Mouse (Mus musculus): ENCODE results near the gene Nsun3.

Nsun3 gene

DNA sequence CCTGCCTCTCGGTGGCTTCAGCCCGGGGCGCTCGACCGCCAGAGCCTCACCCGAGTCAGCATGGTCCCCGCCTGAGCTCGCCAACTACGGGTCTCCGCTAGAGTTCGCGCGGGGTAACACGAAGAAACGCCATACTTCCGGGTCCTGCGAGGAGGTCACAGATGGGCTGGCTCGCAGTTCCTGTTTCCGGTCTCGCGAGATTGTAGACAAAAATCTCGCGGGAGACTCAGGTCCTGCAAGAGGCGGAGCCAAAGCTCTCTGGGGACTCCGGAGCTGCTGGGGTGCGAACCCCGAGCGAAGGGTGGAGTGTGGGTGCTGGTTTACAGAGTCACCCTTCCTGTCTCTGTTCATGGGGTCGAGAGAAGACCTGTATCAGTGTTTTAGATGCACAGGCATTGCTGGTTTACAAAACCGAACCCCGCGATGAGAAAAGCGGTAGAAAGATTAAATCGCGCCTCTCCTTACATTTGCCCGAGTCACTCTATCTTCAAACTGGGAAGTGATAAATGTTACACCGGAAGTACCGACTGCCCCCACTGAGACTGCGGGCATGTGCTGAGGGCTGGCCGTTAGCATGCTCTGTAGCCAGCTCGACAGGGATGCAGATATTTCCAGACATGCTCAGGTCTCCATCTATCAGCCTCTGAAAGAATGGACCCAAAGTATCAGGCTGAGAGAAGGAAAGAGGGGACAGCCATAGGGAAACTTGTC is at the start of gene Nsun3:
TSS of gene Nsun3 (minus strand) at position 198 of the 711 bp plus-strand sequence.
- peak; percentile 94 for DNase-seq

GRCm38 (mm10) chr16:62834016-62834735 is 47.6 kb upstream of the Nsun3 start:
- no peak for DNase-seq

DNA sequence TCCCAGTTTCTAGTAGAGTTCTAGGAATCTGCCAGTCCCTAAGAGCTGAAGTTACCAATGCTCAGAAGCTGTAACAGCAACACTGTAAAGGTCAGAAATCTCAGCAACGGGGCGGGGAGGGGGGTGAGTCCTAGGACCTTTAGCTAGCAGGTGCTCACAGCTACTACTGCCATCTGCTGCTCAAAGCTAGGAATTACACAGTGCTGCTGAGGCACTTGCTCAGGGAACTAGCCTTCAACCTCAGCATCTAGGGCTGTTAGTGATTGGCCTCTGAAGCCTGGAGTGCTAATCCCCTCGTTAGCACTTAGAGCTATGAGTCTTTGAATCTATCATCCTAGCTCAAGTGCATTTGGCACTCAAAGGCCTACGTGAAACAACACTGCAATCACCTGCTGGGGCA is 45.9 kb upstream of the Nsun3 start:
- peak; percentile 21 for DNase-seq

GRCm38 (mm10) chr16:62832027-62832426 is 45.4 kb upstream of the Nsun3 start:
- no peak for DNase-seq

DNA sequence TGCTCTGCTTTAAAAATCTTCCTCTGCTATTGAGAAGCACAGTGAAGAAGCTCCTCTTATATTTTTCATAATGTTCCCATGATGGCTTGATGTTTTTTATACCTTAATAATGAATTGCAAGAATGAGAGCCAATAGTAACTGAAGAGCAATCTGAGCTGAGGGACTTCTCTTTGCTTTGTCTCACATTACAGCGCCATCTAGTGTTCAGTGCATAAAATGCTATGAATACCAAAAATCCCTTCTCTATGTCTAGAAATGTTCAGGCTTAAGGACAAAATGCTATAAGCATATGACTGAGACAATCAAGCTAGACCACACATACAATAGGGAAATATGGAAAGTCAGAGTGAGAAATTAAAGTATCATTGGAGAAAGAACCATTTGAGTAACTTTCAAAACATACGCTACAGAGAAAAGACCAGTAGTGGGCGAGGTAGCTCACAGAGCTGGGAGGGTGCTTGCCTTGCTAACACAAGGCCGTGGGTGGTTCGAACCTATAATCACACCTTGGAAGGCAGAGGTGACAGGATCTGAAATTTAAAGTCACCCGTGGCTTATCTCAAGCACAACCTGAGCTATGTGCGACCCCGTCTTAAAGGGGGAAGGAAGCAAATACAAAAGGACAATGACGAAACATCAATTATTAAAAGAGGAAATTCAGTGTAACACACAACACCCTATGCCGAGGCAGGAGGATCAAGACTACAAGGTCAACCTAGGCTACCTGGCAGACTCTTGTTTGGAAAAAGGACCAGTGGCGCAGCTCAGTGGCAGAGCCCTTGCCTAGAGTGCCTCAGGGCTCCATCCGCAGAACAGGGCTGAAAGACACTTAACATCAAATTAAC is 39.8 kb upstream of the Nsun3 start:
- DNase-seq = no peak

GRCm38 (mm10) chr16:62822472-62822871 is 35.9 kb upstream of the Nsun3 start:
- DNase-seq = no peak

DNA sequence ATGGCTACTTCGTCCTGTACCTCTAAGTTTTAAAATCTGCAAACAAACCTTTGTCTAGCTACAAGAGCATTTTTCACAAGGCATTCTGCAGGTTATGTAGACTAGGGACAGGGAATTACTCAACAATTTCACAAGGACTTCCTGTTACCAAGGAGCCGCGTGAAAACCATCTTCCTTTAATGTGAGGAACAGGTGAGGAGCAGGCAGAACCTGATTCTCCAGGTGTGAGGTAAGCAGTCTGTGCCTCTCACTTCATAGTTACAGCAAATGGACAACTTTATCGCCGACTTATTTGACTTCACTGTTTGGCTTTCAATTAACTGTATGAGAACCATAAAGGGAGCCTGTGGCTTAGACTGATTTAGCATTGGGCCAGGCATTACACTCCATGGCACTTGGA is 27.9 kb upstream of the Nsun3 start, which contains the start of gene Stx19:
TSS of gene Stx19 (plus strand) at position 186 of the 400 bp plus-strand sequence.
- no peak for DNase-seq

- no peak for DNase-seq
These were observed 27.2 kb upstream of the Nsun3 start for GRCm38 (mm10) chr16:62813790-62814189.

DNA sequence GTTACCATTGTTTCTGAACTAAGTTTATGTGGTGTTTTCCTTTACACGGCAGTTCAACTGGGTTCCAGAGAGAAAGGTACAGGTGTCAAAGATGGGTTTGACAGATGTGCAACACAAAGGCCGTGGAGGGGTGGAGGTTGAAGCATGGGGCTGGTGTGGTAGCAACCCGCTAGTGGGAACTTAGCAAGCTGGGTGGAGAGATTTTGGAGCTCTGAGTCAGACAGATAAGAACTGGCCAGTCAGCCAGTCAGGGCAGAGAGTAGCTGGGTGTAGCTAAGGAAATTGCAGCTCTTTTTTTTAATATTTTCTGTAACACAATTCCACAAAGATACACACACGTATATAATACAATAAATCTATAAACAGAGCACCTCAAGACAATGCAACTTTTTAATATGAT is 24.2 kb upstream of the Nsun3 start:
- no peak for DNase-seq

DNA sequence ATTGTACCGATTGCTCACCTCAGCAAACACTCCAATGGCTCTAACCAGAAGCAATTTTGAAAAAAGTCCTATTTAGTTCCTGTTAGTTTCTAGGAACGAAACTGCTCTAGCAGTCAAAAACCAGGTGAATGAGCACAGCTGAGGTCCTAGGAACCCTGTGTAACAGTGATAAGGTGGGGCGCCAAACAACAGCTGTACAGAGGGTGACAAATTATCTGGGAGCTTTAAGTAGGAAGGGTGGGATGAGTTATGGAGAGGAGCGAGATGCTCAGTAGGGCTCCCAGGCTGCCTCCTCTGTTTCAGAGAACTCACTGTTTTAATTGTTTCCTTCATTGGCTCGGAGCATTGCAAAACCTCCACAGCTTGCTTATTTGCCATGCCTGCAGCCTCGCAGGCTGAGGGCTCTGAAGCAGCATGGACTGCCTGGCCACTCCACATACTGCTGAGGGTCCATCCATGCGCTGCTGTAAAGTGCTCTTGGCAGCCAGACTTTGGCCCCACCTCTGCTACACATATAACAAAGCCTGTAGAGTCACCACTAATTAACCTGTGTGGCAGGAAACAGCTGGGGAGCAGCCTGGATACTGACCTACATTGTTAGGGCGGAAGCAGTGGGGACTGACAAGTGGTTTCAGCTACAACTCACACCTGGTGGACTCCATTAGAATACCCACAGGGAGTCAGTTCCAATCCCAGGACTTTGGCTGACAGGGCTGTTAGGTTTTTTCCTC is 20.8 kb upstream of the Nsun3 start:
- no peak for DNase-seq

DNA sequence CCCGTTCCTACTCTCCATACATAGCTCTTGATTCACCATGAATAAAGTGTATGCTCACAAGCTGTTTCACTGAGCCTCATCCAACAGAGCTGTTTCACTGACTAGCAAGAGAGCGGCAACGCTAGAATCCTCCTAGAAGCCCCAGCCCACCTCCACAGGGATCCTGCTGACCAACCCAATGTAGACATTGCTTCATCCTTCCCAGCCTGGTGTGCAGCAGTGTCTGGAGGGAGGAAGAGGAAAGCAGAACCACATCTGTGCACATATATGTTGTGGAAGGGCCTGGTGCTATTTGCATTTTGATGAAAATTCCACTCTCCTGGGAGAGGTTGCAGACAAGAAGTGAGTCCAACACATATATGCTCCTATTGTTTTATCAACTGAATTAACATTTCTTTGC is 18.0 kb upstream of the Nsun3 start:
- no peak for DNase-seq

DNA sequence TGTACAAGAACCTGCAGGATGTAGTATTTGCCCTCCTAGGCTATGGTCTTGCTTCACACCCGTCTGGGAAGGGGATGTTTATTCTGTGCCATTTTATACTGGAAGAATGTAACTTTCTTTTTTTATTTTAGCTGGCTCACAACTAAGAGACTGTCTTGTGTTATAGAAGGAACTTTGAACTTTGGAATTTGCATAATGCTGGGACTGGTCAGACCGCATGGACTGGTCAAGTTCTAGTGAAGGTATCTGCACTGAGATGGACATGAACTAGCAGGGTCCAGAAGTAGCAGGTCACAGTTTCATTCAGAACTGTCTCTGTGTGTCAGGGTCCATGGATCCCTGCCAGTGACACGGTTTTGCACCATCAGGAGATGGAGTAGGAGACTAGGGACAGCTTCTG is 13.2 kb upstream of the Nsun3 start:
- DNase-seq = no peak

DNA sequence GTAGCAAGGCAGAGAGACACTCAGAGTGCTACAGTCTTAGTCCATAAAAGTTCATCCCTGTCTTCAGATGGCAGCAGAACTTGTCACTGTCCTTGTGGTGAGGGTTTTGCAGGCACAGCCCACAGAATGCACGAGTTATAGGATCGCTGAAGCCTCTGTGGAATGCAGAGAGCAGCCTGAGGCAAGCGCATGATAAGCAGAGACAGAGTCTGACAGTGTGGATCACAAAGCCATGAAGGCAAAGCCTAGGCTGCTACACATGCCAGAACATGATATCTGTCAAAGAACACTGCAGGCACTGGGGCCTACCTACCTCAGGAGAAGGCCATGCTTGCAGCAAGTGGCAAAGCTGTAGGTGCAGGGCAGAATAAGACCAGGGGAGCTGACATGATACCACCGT is 12.8 kb upstream of the Nsun3 start:
- DNase-seq = no peak

DNA sequence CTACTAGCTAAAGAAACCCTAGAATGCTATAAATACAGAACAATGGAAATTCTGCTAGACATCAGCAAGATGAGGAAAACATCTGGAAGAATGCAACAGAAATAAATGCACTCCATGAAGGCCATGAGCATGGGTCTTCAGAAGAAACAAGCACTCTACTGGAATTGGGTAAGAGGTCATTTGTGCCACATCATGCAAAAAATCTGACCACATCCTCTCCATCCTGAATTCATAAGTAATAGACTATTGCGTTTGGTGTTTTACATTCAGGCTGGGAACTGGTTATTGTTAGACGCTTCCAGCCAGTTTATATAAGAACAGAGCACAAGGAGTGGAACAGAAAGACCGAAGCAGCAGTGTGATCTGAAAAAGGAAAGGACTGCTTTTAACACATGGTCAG is 12.2 kb upstream of the Nsun3 start:
- DNase-seq = no peak

- DNase-seq = no peak
These were observed 10.0 kb upstream of the Nsun3 start for GRCm38 (mm10) chr16:62796608-62797007.

DNA sequence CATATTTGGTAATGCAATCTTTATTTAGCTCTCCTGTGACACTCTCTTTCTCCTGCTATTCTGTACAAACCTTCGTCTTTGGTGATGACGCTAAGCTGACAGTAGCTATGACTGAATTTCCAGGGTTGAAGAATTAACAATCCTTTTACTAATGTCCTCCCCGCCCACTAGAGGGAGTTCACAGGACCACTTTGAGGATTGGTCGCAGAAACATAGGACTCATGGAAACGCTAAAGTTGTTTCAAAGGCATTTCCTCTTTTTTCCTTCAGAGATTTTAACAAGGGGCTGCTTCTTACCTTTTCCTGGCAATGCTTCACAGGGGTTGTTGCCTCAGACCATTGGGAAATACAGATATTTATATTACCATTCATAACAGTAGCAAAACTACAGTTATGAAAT is 4.4 kb downstream of the Nsun3 start:
- DNase-seq = no peak

GRCm38 (mm10) chr16:62778282-62778681 is 8.3 kb downstream of the Nsun3 start:
- DNase-seq = no peak

DNA sequence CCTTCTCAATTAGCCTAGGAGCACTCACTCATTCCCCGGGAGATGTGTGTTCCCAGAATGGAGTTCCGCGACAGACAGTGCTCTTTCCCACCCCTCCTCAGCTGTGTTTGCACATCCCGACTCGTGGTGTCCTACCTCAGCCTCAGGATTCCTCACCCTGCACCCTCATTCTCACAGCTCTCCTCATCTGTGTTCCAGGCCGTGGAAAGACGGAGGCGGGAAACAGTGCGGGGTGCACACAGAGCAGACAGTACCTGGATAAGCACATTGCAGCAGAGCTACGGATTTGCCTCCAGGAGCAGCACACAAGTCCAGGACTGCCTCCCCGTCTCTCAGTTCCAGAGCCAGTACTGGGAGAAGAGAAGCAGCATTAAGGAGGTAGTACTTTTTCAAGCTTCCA is 10.6 kb downstream of the Nsun3 start:
- no peak for DNase-seq

- no peak for DNase-seq
These were observed 13.2 kb downstream of the Nsun3 start for GRCm38 (mm10) chr16:62773462-62773861.

- DNase-seq = peak; percentile 5
These were observed 28.3 kb downstream of the Nsun3 start for GRCm38 (mm10) chr16:62758340-62758739.

DNA sequence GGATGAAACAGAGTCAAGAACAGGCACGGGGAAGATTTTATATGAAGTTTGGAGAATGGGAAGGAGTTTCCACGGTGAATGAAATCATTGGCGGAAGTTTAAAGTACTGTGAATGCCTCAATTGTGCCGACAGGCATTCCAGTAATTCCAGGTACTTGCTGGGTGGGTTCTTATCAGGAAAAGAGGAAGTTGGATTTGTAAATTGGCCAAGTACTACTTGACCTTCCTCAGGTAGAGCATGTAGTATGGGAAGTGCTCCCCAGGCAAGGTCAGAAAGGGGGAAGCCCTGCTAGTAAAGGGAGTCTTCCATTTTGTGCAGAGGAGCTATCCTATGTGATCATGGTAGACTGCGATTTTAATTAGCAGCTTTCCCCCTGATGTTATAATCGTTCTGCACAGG is 31.3 kb downstream of the Nsun3 start:
- no peak for DNase-seq

DNA sequence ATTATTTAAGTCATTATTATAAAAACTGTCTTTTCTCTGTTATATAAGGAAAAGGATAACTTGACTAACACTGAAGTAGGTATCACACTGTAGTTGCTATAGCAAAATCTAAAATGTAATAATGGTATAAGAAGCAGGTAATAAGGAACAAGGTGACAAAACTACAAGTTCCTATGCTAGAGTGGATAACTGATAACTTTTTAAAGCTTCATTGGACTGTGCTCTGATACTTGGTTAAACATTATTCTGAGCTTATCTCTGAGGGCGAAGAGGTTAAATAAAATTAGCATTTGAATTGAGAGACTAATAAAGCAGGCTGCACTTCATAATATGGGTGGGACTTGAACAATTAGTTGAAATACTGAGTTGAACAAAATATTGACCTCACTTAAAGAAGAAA is 33.0 kb downstream of the Nsun3 start:
- DNase-seq = no peak

GRCm38 (mm10) chr16:62753079-62753478 is 33.5 kb downstream of the Nsun3 start:
- no peak for DNase-seq
